Mouse (Mus musculus) heart, postnatal 36 days (tissue): ENCODE results near the gene Elovl7. TPM values are rescaled to one million over a fixed set of nuclear protein-coding genes. Genes with fewer than 3 reads are reported as not detected.

Source experiments
- DNase-seq, 2 experiments: peaks; one replicate each; pipeline ENCODE4 v3.0.0; 2021 to 2022
- intact Hi-C: fragments of 180-260 bp; cut with DNase I; formaldehyde crosslinking; loops from one replicate; pipeline ENCODE4 v1.15.1; 2025
- total RNA-seq, 2 experiments: library from RNA; stranded (reverse); gene quantifications; 2 replicates each; pipeline ENCODE4 v1.2.3; 2021

The Elovl7 gene
- total RNA-seq, 2 experiments from 2014 or later: 0.14 to 0.33 TPM

GRCm38 (mm10) chr13:108297350-108298093 lies 83.3 kb downstream of the Elovl7 start:
- DNase-seq: peak; percentile 46 to 48
- intact Hi-C loops: no loop called here

- DNase-seq: no peak
- intact Hi-C loops: no loop called here
Measured at GRCm38 (mm10) chr13:108298241-108298640, 84.0 kb downstream of the Elovl7 start.

- DNase-seq: no peak
- intact Hi-C loops: no loop called here
Measured at GRCm38 (mm10) chr13:108300346-108300950, 86.2 kb downstream of the Elovl7 start.

GRCm38 (mm10) chr13:108301411-108301810 lies 87.2 kb downstream of the Elovl7 start:
- DNase-seq: no peak
- intact Hi-C loops: no loop called here

- intact Hi-C loops: no loop called here
- DNase-seq: no peak
Measured at GRCm38 (mm10) chr13:108302957-108303675, 88.9 kb downstream of the Elovl7 start.

GRCm38 (mm10) chr13:108303841-108304240 lies 89.6 kb downstream of the Elovl7 start:
- DNase-seq: no peak
- intact Hi-C loops: no loop called here

- intact Hi-C loops: no loop called here
- DNase-seq: no peak
Measured at GRCm38 (mm10) chr13:108304680-108305079, 90.5 kb downstream of the Elovl7 start.

GRCm38 (mm10) chr13:108315702-108316486 lies 101.7 kb downstream of the Elovl7 start, which contains the start of gene Depdc1b:
Gene Depdc1b, plus strand, starts transcription at chr13:108316332.
- DNase-seq: peak; percentile 93 to 94

GRCm38 (mm10) chr13:108316487-108316903 lies 102.3 kb downstream of the Elovl7 start:
- DNase-seq: no peak
- intact Hi-C loops: loop anchor here (1.0 kb wide), 1 partner anchor 102 kb away; the partner anchor contains the start of gene Elovl7

More at GRCm38 (mm10) chr13:108315702-108316486, 101.7 kb downstream of the Elovl7 start, which contains the start of gene Depdc1b:
- intact Hi-C loops: loop anchor here (1.0 kb wide), 1 partner anchor 102 kb away; the partner anchor contains the start of gene Elovl7

GRCm38 (mm10) chr13:108317414-108317813 lies 103.2 kb downstream of the Elovl7 start:
- intact Hi-C loops: no loop called here

GRCm38 (mm10) chr13:108319028-108319427 lies 104.8 kb downstream of the Elovl7 start:
- intact Hi-C loops: no loop called here
- no peak for DNase-seq

More at GRCm38 (mm10) chr13:108317414-108317813, 103.2 kb downstream of the Elovl7 start:
- DNase-seq: no peak

- intact Hi-C loops: loop anchor here (5.0 to 10.0 kb wide), 3 partner anchors 48 to 995 kb away; partner anchors contain the start of gene Smim15
- DNase-seq: no peak
Measured at GRCm38 (mm10) chr13:108320216-108320615, 106.0 kb downstream of the Elovl7 start.

GRCm38 (mm10) chr13:108322466-108322865 lies 108.3 kb downstream of the Elovl7 start:
- intact Hi-C loops: loop anchor here (5.0 to 10.0 kb wide), 3 partner anchors 50 to 998 kb away; partner anchors contain the start of gene Smim15

GRCm38 (mm10) chr13:108323317-108323716 lies 109.1 kb downstream of the Elovl7 start:
- no peak for DNase-seq
- intact Hi-C loops: loop anchor here (5.0 to 10.0 kb wide), 3 partner anchors 51 to 999 kb away; partner anchors contain the start of gene Smim15

More at GRCm38 (mm10) chr13:108322466-108322865, 108.3 kb downstream of the Elovl7 start:
- DNase-seq: no peak

GRCm38 (mm10) chr13:108323866-108324829 lies 109.9 kb downstream of the Elovl7 start:
- DNase-seq: no peak
- intact Hi-C loops: loop anchor here (5.0 to 10.0 kb wide), 3 partner anchors 52 to 999 kb away; partner anchors contain the start of gene Smim15

- intact Hi-C loops: loop anchor here (10.0 kb wide), 2 partner anchors 281 to 1001 kb away; partner anchors contain the start of gene Smim15
- DNase-seq: no peak
Measured at GRCm38 (mm10) chr13:108325871-108326270, 111.7 kb downstream of the Elovl7 start.

GRCm38 (mm10) chr13:108326351-108326750 lies 112.1 kb downstream of the Elovl7 start:
- no peak for DNase-seq
- intact Hi-C loops: loop anchor here (10.0 kb wide), 2 partner anchors 282 to 1002 kb away; partner anchors contain the start of gene Smim15

- no peak for DNase-seq
- intact Hi-C loops: loop anchor here (10.0 kb wide), 2 partner anchors 282 to 1002 kb away; partner anchors contain the start of gene Smim15
Measured at GRCm38 (mm10) chr13:108327047-108327446, 112.8 kb downstream of the Elovl7 start.
